In genomic region chr3:107581103-107582010, GRCm38 (mm10) we compare ENCODE assay signal across 24 mouse cellular contexts. TPM values are rescaled to one million over a fixed set of nuclear protein-coding genes. Genes with fewer than 3 reads are reported as not detected.
DNase-seq lines count a peak whose midpoint lies in the region; ATAC-seq lines count a peak whose summit lies in the region.
"Had no signal": no experiment of that assay in that cellular context is flagged by ENCODE, and none has a peak within 500 bp of the region (broad histone marks: within the 10 kb centered on the region; RNA-seq: fewer than 3 reads in every experiment).

No protein-coding gene starts in this region.

- H3K4me2 ChIP-seq in hindbrain, embryonic 11.5 days (replicated peaks; ENCODE audit: low read depth, low read length): no peak overlapping the region
- H3K4me2 ChIP-seq in hindbrain, embryonic 14.5 days (replicated peaks): no peak overlapping the region
- H3K4me2 ChIP-seq in neural tube, embryonic 15.5 days: no peak overlapping the region
- H3K4me2 ChIP-seq in embryonic facial prominence, embryonic 14.5 days (ENCODE audit: low read depth, low read length): peak overlapping the region; percentile 75; the same call in 1 of the 2 replicates
- H3K4me2 ChIP-seq: forebrain, embryonic 13.5 days; hindbrain, embryonic 13.5 days; liver, embryonic 13.5 days had no signal

- DNase-seq in hindbrain, embryonic 11.5 days (ENCODE audit: low spot score): peak; percentile 37
- DNase-seq in hindbrain, embryonic 14.5 days (ENCODE audit: low spot score): no peak
- DNase-seq in neural tube, embryonic 10.5 days (ENCODE audit: extremely low spot score, low spot score): peak; percentile 47
- DNase-seq in embryonic facial prominence, embryonic 14.5 days (ENCODE audit: low spot score): no peak
- DNase-seq in frontal cortex, postnatal 36 days (ENCODE audit: low spot score in 2 of 2): no peak
- DNase-seq in Muller cell, postnatal 12 days (ENCODE audit: inconsistent ontology term): no peak
- DNase-seq: adrenal gland, adult 2 months; B cell, adult 2 months; cerebellum, adult 8-10 months; cerebellum, postnatal 36 days; kidney, adult 8-10 months; kidney, postnatal 10 days; liver, embryonic 13.5 days; lung, adult 2 months had no signal

- 4% methylated on average over 15 of the region's 15 CpGs for WGBS in hindbrain, embryonic 11.5 days
- WGBS in hindbrain, embryonic 14.5 days: 3% methylated on average over 15 of the region's 15 CpGs
- 7% methylated on average over 15 of the region's 15 CpGs for WGBS in neural tube, embryonic 15.5 days
- 3% methylated on average over 15 of the region's 15 CpGs for WGBS in embryonic facial prominence, embryonic 14.5 days

- no peaks in the 10 kb centered on the region for H3K36me3 ChIP-seq in hindbrain, embryonic 11.5 days (ENCODE audit: control insufficient read depth, insufficient read depth, low read length)
- H3K36me3 ChIP-seq in hindbrain, embryonic 14.5 days (replicated peaks; ENCODE audit: control insufficient read depth, insufficient read depth): no peaks in the 10 kb centered on the region
- no peaks in the 10 kb centered on the region for H3K36me3 ChIP-seq in neural tube, embryonic 15.5 days
- no peaks in the 10 kb centered on the region for H3K36me3 ChIP-seq in embryonic facial prominence, embryonic 14.5 days (ENCODE audit: control insufficient read depth, insufficient read depth, low read length)
- H3K36me3 ChIP-seq: G1E; hindbrain, embryonic 13.5 days; liver, embryonic 13.5 days had no signal

- H3K9ac ChIP-seq in hindbrain, embryonic 11.5 days (ENCODE audit: low read depth, low read length): no peak overlapping the region
- H3K9ac ChIP-seq in hindbrain, embryonic 14.5 days: no peak overlapping the region
- no peak overlapping the region for H3K9ac ChIP-seq in neural tube, embryonic 15.5 days (replicated peaks)
- no peak overlapping the region for H3K9ac ChIP-seq in embryonic facial prominence, embryonic 14.5 days (ENCODE audit: low read depth, low read length)
- H3K9ac ChIP-seq: forebrain, embryonic 13.5 days; hindbrain, embryonic 13.5 days; liver, embryonic 13.5 days had no signal

- ATAC-seq in hindbrain, embryonic 11.5 days (ENCODE audit: low FRiP score): no peak
- ATAC-seq in hindbrain, embryonic 14.5 days (ENCODE audit: low FRiP score): no peak
- no peak for ATAC-seq in neural tube, embryonic 15.5 days (ENCODE audit: low FRiP score)
- no peak for ATAC-seq in embryonic facial prominence, embryonic 14.5 days (ENCODE audit: low read depth)
- ATAC-seq: forebrain, embryonic 13.5 days; inflammation-experienced regulatory T-cells, adult 6 months had no signal

- no peak overlapping the region for H3K27ac ChIP-seq in hindbrain, embryonic 11.5 days (ENCODE audit: low read depth, low read length)
- no peak overlapping the region for H3K27ac ChIP-seq in hindbrain, embryonic 14.5 days
- H3K27ac ChIP-seq in neural tube, embryonic 15.5 days (replicated peaks): no peak overlapping the region
- H3K27ac ChIP-seq in embryonic facial prominence, embryonic 14.5 days (replicated peaks; ENCODE audit: low read depth, low read length): peak overlapping the region; percentile 29; the same call in 1 of the 2 replicates
- H3K27ac ChIP-seq: forebrain, embryonic 13.5 days; hindbrain, embryonic 13.5 days; left cerebral cortex, adult 2 months; liver, embryonic 13.5 days; stomach, postnatal 0 days had no signal

- peaks cover 4% of the 10 kb centered on the region for H3K4me1 ChIP-seq in hindbrain, embryonic 11.5 days (replicated peaks; ENCODE audit: control insufficient read depth, insufficient read depth, low read length)
- peaks cover 7% of the 10 kb centered on the region; the same call in 1 of the 2 replicates for H3K4me1 ChIP-seq in hindbrain, embryonic 14.5 days (replicated peaks; ENCODE audit: control insufficient read depth, insufficient read depth, low read length)
- peaks cover 10% of the 10 kb centered on the region for H3K4me1 ChIP-seq in neural tube, embryonic 15.5 days
- 0 out of 2 replicates have a peak, but pooled peaks cover 12% of the 10 kb centered on the region for H3K4me1 ChIP-seq in embryonic facial prominence, embryonic 14.5 days (ENCODE audit: control insufficient read depth, insufficient read depth, low read length)

- H3K27me3 ChIP-seq in hindbrain, embryonic 11.5 days (ENCODE audit: control insufficient read depth, insufficient read depth, low read length): peaks cover 61% of the 10 kb centered on the region
- peaks cover 69% of the 10 kb centered on the region for H3K27me3 ChIP-seq in hindbrain, embryonic 14.5 days (ENCODE audit: control insufficient read depth, insufficient read depth, low read length)
- peaks cover 80% of the 10 kb centered on the region for H3K27me3 ChIP-seq in neural tube, embryonic 15.5 days (replicated peaks)
- H3K27me3 ChIP-seq in embryonic facial prominence, embryonic 14.5 days (replicated peaks; ENCODE audit: control insufficient read depth, insufficient read depth, low read length): peaks cover 62% of the 10 kb centered on the region

- H3K9me3 ChIP-seq in hindbrain, embryonic 11.5 days (ENCODE audit: control insufficient read depth, low read length): no peaks in the 10 kb centered on the region
- no peaks in the 10 kb centered on the region for H3K9me3 ChIP-seq in hindbrain, embryonic 14.5 days (ENCODE audit: control insufficient read depth, low read length)
- no peaks in the 10 kb centered on the region for H3K9me3 ChIP-seq in neural tube, embryonic 15.5 days (replicated peaks)
- H3K9me3 ChIP-seq in embryonic facial prominence, embryonic 14.5 days (ENCODE audit: control insufficient read depth, low read length): no peaks in the 10 kb centered on the region
- H3K9me3 ChIP-seq: forebrain, embryonic 13.5 days; G1E; hindbrain, embryonic 13.5 days; liver, embryonic 13.5 days had no signal

- no peak overlapping the region for H3K4me3 ChIP-seq in hindbrain, embryonic 11.5 days (ENCODE audit: low read depth, low read length)
- no peak overlapping the region for H3K4me3 ChIP-seq in hindbrain, embryonic 14.5 days (replicated peaks; ENCODE audit: low read length)
- H3K4me3 ChIP-seq in neural tube, embryonic 15.5 days (replicated peaks): no peak overlapping the region
- H3K4me3 ChIP-seq in embryonic facial prominence, embryonic 14.5 days (ENCODE audit: low read depth, low read length): 0 out of 2 replicates have a peak overlapping the region, but pooled peaks have one; percentile 45
- H3K4me3 ChIP-seq: hindbrain, embryonic 13.5 days; left cerebral cortex, adult 2 months; liver, embryonic 13.5 days had no signal

RNA-seq across cellular contexts. Expression of gene Alx3, which starts 13.5 kb away (rescaled TPM):
- 0.73 and 1.5 TPM in 2 replicates for polyA plus RNA-seq in hindbrain, embryonic 11.5 days (2014; fragmentation: Nextera tagmentation; extraction: Ambion mirVana)
- 0.12 TPM in 1 of 2 replicates, not detected in the other for polyA plus RNA-seq in hindbrain, embryonic 14.5 days (2014; fragmentation: Nextera tagmentation; extraction: Ambion mirVana)
- 0.09 TPM in 1 of 2 replicates, not detected in the other for polyA plus RNA-seq in neural tube, embryonic 15.5 days (2015; fragmentation: Nextera tagmentation; extraction: Ambion mirVana)
- 9.2 and 13.5 TPM in 2 replicates for polyA plus RNA-seq in embryonic facial prominence, embryonic 14.5 days (2014; fragmentation: Nextera tagmentation; extraction: Ambion mirVana)
- polyA plus RNA-seq: adrenal gland, adult 2 months; G1E; heart, embryonic 14.5 days; inflammation-experienced regulatory T-cells, adult 6 months; lung, adult 2 months; stomach, postnatal 0 days had no signal

RNA-seq across cellular contexts. Expression of gene Ubl4b, which starts 26.5 kb away (rescaled TPM):
- polyA plus RNA-seq in hindbrain, embryonic 11.5 days (2014; fragmentation: Nextera tagmentation; extraction: Ambion mirVana): not detected in 2 replicates
- polyA plus RNA-seq in hindbrain, embryonic 14.5 days (2014; fragmentation: Nextera tagmentation; extraction: Ambion mirVana): not detected in 2 replicates
- polyA plus RNA-seq in neural tube, embryonic 15.5 days (2015; fragmentation: Nextera tagmentation; extraction: Ambion mirVana): not detected in 2 replicates
- polyA plus RNA-seq in embryonic facial prominence, embryonic 14.5 days (2014; fragmentation: Nextera tagmentation; extraction: Ambion mirVana): not detected in 2 replicates
- polyA plus RNA-seq: adrenal gland, adult 2 months; brain, embryonic 14.5 days; forebrain, embryonic 13.5 days; G1E; heart, embryonic 14.5 days; hindbrain, embryonic 13.5 days; inflammation-experienced regulatory T-cells, adult 6 months; liver, embryonic 13.5 days; lung, adult 2 months; stomach, postnatal 0 days; thymus, postnatal 0 days had no signal

RNA-seq across cellular contexts. Expression of gene Gm10961, which starts 49.8 kb away (rescaled TPM):
- polyA plus RNA-seq in hindbrain, embryonic 11.5 days (2014; fragmentation: Nextera tagmentation; extraction: Ambion mirVana): not detected in 2 replicates
- polyA plus RNA-seq in hindbrain, embryonic 14.5 days (2014; fragmentation: Nextera tagmentation; extraction: Ambion mirVana): not detected in 2 replicates
- not detected in 2 replicates for polyA plus RNA-seq in neural tube, embryonic 15.5 days (2015; fragmentation: Nextera tagmentation; extraction: Ambion mirVana)
- polyA plus RNA-seq in embryonic facial prominence, embryonic 14.5 days (2014; fragmentation: Nextera tagmentation; extraction: Ambion mirVana): not detected in 2 replicates
- polyA plus RNA-seq: adrenal gland, adult 2 months; brain, embryonic 14.5 days; forebrain, embryonic 13.5 days; G1E; heart, embryonic 14.5 days; hindbrain, embryonic 13.5 days; inflammation-experienced regulatory T-cells, adult 6 months; liver, embryonic 13.5 days; lung, adult 2 months; stomach, postnatal 0 days; thymus, postnatal 0 days had no signal

RNA-seq across cellular contexts. Expression of gene Strip1, which starts 50.1 kb away (rescaled TPM):
- polyA plus RNA-seq in hindbrain, embryonic 11.5 days (2014; fragmentation: Nextera tagmentation; extraction: Ambion mirVana): 85.1 and 100 TPM in 2 replicates
- 158 and 170 TPM in 2 replicates for polyA plus RNA-seq in hindbrain, embryonic 14.5 days (2014; fragmentation: Nextera tagmentation; extraction: Ambion mirVana)
- polyA plus RNA-seq in neural tube, embryonic 15.5 days (2015; fragmentation: Nextera tagmentation; extraction: Ambion mirVana): 118 and 138 TPM in 2 replicates
- polyA plus RNA-seq in embryonic facial prominence, embryonic 14.5 days (2014; fragmentation: Nextera tagmentation; extraction: Ambion mirVana): 53.7 and 59.7 TPM in 2 replicates

Comparison
In these comparisons a context has a peak if more than half of its experiments do, and no peak if none do; other contexts are left out.
1. DNase-seq: peak in hindbrain, embryonic 11.5 days (single experiment) and neural tube, embryonic 10.5 days (single experiment); none in hindbrain, embryonic 14.5 days (single experiment), embryonic facial prominence, embryonic 14.5 days (single experiment), frontal cortex, postnatal 36 days (0 of 2) and Muller cell, postnatal 12 days (single experiment).